Mouse (Mus musculus): ENCODE measurements at regions not wholly inside any gene's neighbourhood (a gene's known extent, or its start where the extent isn't known, plus 50 kb on each side); places are given as distances from the start of the nearest gene placed in this dataset.

DNA sequence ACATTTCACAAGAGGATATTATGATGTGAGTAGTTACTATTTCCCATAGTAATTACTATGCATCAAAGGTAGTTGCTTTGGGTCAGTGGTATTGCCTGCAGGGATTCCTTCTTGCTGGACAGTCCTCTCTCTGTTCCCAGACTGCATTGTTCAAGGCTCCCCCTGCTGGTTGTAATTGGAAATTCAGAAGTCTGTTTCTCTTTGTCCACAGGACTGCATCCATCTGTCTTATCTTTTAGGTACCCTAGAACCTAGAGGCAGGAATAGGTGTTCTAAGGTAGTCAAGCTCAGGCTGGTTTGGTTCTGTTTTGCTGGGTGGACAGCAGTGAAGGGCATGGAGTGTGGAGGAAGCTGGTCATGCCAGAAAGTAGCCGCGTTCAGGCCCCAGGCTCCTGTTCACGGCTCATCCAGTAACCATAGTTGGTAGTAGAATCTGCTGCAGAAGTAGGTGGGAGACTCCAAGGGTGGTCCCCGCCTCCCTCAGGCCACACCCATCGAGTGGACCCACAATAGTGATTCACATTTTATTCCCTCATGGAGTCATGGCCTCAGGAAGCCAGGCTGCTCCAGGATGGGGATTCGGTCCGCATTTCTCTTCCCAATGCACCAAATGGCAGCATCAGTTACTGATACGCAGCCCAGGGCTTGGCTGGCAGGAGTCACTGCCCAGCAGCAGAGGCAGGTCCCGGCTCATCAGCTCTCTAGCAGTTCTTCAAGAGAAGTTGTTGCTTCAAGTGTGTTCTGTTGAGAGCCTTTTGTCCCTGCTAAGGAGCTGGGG, 51.7 kb upstream of the Caprin1 start:
- H3K27me3 ChIP-seq (ENCODE audit: control insufficient read depth, insufficient read depth, low read depth, low read length) = no peaks in the 10 kb centered on the region
- H3K4me3 ChIP-seq (ENCODE audit: low read depth, low read length) = no peak overlapping the region
- WGBS (ENCODE audit: insufficient replicate concordance) = 62% methylated on average over 9 of the region's 9 CpGs
- H3K9ac ChIP-seq (ENCODE audit: low read depth, low read length) = no peak overlapping the region
- no peaks in the 10 kb centered on the region for H3K36me3 ChIP-seq (ENCODE audit: control insufficient read depth, insufficient read depth)
- no peaks in the 10 kb centered on the region for H3K9me3 ChIP-seq (replicated peaks; ENCODE audit: control insufficient read depth, low read length)
- ATAC-seq (ENCODE audit: low read depth) = no peak
- no peak overlapping the region for H3K27ac ChIP-seq (ENCODE audit: low read length)
- H3K4me2 ChIP-seq (ENCODE audit: low read depth, low read length) = no peak overlapping the region
- H3K4me1 ChIP-seq (ENCODE audit: control insufficient read depth, low read depth, low read length) = no peaks in the 10 kb centered on the region; the same call in 1 of the 2 replicates

DNA sequence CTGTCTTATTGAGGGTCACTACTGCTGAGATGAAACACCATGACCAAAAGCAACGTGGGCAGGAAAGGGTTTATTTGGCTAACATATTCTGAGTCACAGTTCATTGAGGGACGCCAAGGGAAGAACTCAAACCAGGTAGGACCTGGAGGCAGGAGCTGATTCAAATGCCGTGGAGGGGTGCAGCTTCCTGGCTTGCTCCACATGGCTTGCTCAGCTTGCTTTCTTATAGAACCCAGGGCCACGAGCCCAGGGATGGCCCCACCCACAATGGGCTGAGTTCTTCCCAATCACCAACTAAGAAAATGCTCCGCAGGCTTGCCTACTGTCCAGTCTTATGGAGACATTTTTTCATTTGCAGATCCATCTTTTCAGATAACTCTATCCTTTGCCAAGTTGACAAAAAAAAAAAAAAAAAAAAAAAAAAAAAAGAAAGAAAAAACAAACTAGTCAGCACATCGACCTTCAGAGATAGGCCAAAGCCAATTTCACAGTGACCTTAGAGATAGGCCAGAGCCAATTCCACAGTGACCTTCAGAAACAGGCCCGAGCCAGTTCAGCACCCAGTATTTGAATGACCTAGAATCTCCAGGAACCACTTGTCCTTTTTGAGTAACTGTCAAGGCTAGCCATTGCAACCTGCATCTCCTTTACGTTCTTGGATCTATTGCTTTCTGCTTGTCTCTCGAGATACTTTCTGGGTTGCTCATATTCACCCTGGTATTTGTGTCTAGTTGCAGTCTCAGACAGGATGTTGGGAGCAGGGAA, 52.5 kb upstream of the Caprin1 start:
- H3K4me3 ChIP-seq (ENCODE audit: low read depth, low read length) = no peak overlapping the region
- no peak overlapping the region for H3K9ac ChIP-seq (ENCODE audit: low read depth, low read length)
- 60% methylated on average over 9 of the region's 9 CpGs for WGBS (ENCODE audit: insufficient replicate concordance)
- no peak overlapping the region for H3K27ac ChIP-seq (ENCODE audit: low read length)
- no peak for ATAC-seq (ENCODE audit: low read depth)
- no peak overlapping the region for H3K4me2 ChIP-seq (ENCODE audit: low read depth, low read length)
- H3K4me1 ChIP-seq (ENCODE audit: control insufficient read depth, low read depth, low read length) = no peaks in the 10 kb centered on the region; the same call in 1 of the 2 replicates
- H3K9me3 ChIP-seq (replicated peaks; ENCODE audit: control insufficient read depth, low read length) = no peaks in the 10 kb centered on the region
- H3K27me3 ChIP-seq (ENCODE audit: control insufficient read depth, insufficient read depth, low read depth, low read length) = no peaks in the 10 kb centered on the region
- no peaks in the 10 kb centered on the region for H3K36me3 ChIP-seq (ENCODE audit: control insufficient read depth, insufficient read depth)

DNA sequence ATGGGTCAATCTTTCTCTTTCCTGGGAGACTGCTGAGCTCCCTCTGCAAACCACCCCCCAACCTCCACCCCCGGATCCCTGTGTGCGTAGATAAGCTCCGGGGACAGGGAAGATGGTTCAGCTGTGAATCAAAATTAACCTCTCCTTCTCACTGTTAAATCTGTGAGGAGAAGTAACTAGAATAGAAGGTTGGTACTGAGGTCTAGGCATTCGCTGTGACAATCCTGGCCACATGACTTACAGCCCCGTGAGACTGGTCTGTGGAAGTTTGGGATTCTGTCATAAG, 53.0 kb upstream of the Caprin1 start:
- Histone ChIP-seq H3K9ac (ENCODE audit: low read depth, low read length) (no peak overlapping the region), H3K9me3 (replicated peaks; ENCODE audit: control insufficient read depth, low read length) (no peaks in the 10 kb centered on the region), H3K36me3 (ENCODE audit: control insufficient read depth, insufficient read depth) (no peaks in the 10 kb centered on the region), H3K27ac (ENCODE audit: low read length) (no peak overlapping the region), H3K27me3 (ENCODE audit: control insufficient read depth, insufficient read depth, low read depth, low read length) (no peaks in the 10 kb centered on the region), H3K4me3 (ENCODE audit: low read depth, low read length) (no peak overlapping the region), H3K4me2 (ENCODE audit: low read depth, low read length) (no peak overlapping the region), H3K4me1 (ENCODE audit: control insufficient read depth, low read depth, low read length) (no peaks in the 10 kb centered on the region; the same call in 1 of the 2 replicates)
- WGBS (ENCODE audit: insufficient replicate concordance) = 43% methylated on average over 5 of the region's 5 CpGs
- ATAC-seq (ENCODE audit: low read depth) = no peak

DNA sequence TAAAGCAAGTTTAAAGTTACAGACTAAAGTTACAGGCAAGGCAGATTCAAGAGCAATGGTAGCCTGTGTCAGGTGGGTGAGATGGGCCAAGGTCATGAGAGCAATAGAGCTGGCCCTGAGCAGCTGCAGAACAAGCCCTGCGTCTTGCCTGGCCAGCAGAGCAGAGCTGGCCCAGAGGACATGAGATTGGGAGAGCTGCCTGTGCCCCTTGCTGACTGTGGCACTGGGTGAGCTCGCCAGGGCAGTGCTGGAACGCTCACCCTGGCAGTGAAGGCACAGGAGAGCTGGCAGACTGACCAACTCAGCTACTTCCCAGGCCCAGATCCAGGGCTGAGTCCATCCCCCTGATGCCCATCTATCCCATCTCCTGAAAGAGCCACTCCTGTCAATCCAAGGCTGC, 53.7 kb upstream of the Caprin1 start:
- no peak overlapping the region for H3K4me2 ChIP-seq (ENCODE audit: low read depth, low read length)
- no peak overlapping the region for H3K27ac ChIP-seq (ENCODE audit: low read length)
- no peak overlapping the region for H3K4me3 ChIP-seq (ENCODE audit: low read depth, low read length)
- H3K9ac ChIP-seq (ENCODE audit: low read depth, low read length) = no peak overlapping the region
- no peaks in the 10 kb centered on the region; the same call in 1 of the 2 replicates for H3K4me1 ChIP-seq (ENCODE audit: control insufficient read depth, low read depth, low read length)
- no peaks in the 10 kb centered on the region for H3K27me3 ChIP-seq (ENCODE audit: control insufficient read depth, insufficient read depth, low read depth, low read length)
- WGBS (ENCODE audit: insufficient replicate concordance) = 71% methylated on average over 3 of the region's 3 CpGs
- H3K36me3 ChIP-seq (ENCODE audit: control insufficient read depth, insufficient read depth) = no peaks in the 10 kb centered on the region
- no peak for ATAC-seq (ENCODE audit: low read depth)
- no peaks in the 10 kb centered on the region for H3K9me3 ChIP-seq (replicated peaks; ENCODE audit: control insufficient read depth, low read length)

DNA sequence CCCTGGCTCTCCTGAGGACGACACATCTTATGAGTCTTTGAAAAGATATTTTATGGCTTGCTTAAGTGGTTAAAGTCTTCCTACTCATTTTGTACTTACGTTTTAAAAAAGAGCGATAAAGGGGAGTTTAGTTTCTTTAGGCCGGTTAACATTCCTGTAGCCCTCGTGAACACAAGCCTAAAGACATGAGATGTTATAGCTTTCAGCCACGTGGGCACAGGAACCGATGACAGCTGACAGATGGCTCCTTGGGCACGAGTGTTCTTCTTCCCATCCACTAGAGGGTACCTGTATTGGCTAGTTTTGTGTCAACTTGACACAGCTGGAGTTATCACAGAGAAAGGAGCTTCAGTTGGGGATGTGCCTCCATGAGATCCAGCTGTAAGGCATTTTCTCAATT, 63.8 kb upstream of the Caprin1 start:
- no peak for ATAC-seq (ENCODE audit: low read depth)

DNA sequence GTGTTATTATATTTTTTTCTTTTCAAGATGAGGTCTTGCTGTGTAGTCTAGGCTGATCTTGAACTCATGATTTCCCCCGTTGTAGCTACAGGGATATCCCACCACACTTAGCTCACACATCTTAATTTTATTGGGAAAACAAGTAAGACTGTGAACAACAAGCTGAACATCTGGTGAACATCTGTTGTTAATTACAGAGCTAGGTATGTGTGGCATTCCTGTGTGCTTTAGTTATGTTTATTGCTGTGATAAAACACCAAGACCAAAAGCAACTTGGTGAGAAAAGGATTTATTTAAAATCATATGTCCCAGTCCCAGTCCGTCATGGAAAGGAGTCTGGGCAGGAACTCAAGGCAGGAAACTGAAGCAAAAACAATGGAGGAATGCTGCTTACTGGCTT, 66.8 kb upstream of the Caprin1 start:
- WGBS (ENCODE audit: insufficient replicate concordance) = 50% methylated on average over 2 of the region's 2 CpGs
- Histone ChIP-seq H3K4me1 (ENCODE audit: control insufficient read depth, low read depth, low read length) (peaks cover 3% of the 10 kb centered on the region), H3K36me3 (ENCODE audit: control insufficient read depth, insufficient read depth) (no peaks in the 10 kb centered on the region), H3K27ac (ENCODE audit: low read length) (no peak overlapping the region), H3K4me2 (ENCODE audit: low read depth, low read length) (no peak overlapping the region), H3K4me3 (ENCODE audit: low read depth, low read length) (no peak overlapping the region), H3K9ac (ENCODE audit: low read depth, low read length) (no peak overlapping the region), H3K9me3 (replicated peaks; ENCODE audit: control insufficient read depth, low read length) (no peaks in the 10 kb centered on the region), H3K27me3 (ENCODE audit: control insufficient read depth, insufficient read depth, low read depth, low read length) (no peaks in the 10 kb centered on the region; the same call in 1 of the 2 replicates)
- ATAC-seq (ENCODE audit: low read depth) = no peak

More for the DNA sequence above, 63.8 kb upstream of the Caprin1 start:
- no peak overlapping the region for H3K27ac ChIP-seq (ENCODE audit: low read length)
- H3K4me2 ChIP-seq (ENCODE audit: low read depth, low read length) = no peak overlapping the region
- no peaks in the 10 kb centered on the region for H3K36me3 ChIP-seq (ENCODE audit: control insufficient read depth, insufficient read depth)
- no peak overlapping the region for H3K4me3 ChIP-seq (ENCODE audit: low read depth, low read length)
- no peaks in the 10 kb centered on the region for H3K4me1 ChIP-seq (ENCODE audit: control insufficient read depth, low read depth, low read length)
- H3K27me3 ChIP-seq (ENCODE audit: control insufficient read depth, insufficient read depth, low read depth, low read length) = no peaks in the 10 kb centered on the region
- H3K9me3 ChIP-seq (replicated peaks; ENCODE audit: control insufficient read depth, low read length) = no peaks in the 10 kb centered on the region
- H3K9ac ChIP-seq (ENCODE audit: low read depth, low read length) = no peak overlapping the region
- WGBS (ENCODE audit: insufficient replicate concordance) = 71% methylated on average over 8 of the region's 8 CpGs

DNA sequence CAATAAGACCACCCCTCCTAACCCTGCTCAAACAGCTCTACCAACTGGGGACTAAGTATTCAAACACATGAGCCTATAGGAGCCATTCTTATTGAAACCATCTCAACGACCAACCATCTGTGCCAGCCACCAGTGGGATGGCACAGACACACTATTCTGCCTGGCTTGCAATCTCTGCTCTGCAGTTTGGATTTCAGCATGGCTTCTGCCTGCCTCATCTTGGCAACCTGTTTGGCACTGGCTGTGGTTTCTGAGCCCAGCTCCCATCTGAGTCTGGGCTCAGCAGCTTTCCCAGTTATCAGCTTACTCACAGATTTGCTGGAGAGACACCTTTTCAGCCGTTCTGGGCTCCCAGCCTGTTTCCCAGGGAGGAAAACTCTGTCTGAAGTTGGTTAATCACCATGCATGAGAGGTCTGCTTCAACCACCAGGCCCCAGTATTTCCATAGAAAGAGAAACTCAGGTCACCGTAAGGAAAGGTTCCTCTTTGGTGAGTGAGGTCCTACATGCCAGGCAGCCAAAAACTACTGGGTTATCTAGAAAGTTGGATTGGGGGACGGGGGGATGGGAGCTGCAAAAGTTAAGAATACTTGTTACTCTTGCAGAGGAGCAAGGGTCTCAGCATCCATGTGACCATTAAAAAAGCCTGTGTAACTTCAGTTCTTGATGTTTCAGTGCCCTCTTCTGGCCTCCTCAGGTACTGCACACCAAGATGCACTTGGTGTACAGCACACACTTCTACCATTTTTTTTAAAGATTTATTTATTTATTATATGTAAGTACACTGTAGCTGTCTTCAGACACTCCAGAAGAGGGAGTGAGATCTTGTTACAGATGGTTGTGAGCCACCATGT, 68.1 kb upstream of the Caprin1 start:
- Histone ChIP-seq H3K4me1 (ENCODE audit: control insufficient read depth, low read depth, low read length) (peaks cover 8% of the 10 kb centered on the region), H3K36me3 (ENCODE audit: control insufficient read depth, insufficient read depth) (no peaks in the 10 kb centered on the region), H3K9me3 (replicated peaks; ENCODE audit: control insufficient read depth, low read length) (no peaks in the 10 kb centered on the region), H3K9ac (ENCODE audit: low read depth, low read length) (no peak overlapping the region), H3K4me2 (ENCODE audit: low read depth, low read length) (no peak overlapping the region), H3K27ac (ENCODE audit: low read length) (no peak overlapping the region), H3K4me3 (ENCODE audit: low read depth, low read length) (no peak overlapping the region), H3K27me3 (ENCODE audit: control insufficient read depth, insufficient read depth, low read depth, low read length) (no peaks in the 10 kb centered on the region; the same call in 1 of the 2 replicates)
- 52% methylated on average over 4 of the region's 4 CpGs for WGBS (ENCODE audit: insufficient replicate concordance)
- ATAC-seq (ENCODE audit: low read depth) = no peak

DNA sequence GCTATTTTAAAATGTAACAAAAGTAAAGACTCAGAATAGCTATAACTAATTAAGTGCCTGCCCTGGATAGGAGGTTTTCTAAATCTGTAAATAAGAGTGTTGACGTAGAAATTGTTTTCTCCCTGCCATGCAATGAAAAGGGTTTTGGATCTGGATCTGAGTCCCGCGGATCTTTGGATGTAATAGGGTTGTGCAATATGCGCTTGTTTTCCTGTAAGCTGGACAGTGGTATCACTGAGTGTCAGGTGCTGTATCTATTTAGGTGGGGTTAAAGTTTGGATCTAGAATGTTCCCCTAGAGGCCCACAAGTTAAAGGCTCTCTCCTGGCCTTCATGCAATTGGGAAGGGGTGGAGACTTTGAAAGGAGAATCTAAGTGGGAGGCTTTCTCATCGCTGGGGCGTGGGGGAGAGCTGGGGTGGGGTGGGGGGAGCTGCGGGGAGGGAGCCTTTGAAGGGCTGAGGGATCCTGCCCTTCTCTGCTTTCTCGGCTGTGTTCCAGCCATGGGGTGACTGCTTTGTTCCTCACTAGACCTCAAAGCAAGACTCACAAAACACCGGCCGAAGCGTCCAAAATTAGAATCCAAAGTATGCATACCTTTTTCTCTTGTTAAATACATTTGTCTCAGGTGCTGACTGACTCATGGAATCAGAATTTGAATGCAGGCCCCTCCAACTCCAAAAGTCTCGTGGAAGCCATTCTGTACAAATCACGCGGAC, 70.0 kb upstream of the Caprin1 start:
- H3K4me1 ChIP-seq (ENCODE audit: control insufficient read depth, low read depth, low read length) = peaks cover 19% of the 10 kb centered on the region
- no peaks in the 10 kb centered on the region; the same call in 1 of the 2 replicates for H3K27me3 ChIP-seq (ENCODE audit: control insufficient read depth, insufficient read depth, low read depth, low read length)
- H3K4me3 ChIP-seq (ENCODE audit: low read depth, low read length) = no peak overlapping the region
- no peaks in the 10 kb centered on the region for H3K36me3 ChIP-seq (ENCODE audit: control insufficient read depth, insufficient read depth)
- H3K4me2 ChIP-seq (ENCODE audit: low read depth, low read length) = no peak overlapping the region
- ATAC-seq (ENCODE audit: low read depth) = no peak
- H3K9ac ChIP-seq (ENCODE audit: low read depth, low read length) = no peak overlapping the region
- no peaks in the 10 kb centered on the region for H3K9me3 ChIP-seq (replicated peaks; ENCODE audit: control insufficient read depth, low read length)
- 65% methylated on average over 14 of the region's 14 CpGs for WGBS (ENCODE audit: insufficient replicate concordance)
- H3K27ac ChIP-seq (ENCODE audit: low read length) = no peak overlapping the region
